Mouse (Mus musculus): ENCODE measurements around the gene Ugt1a5. TPM values are rescaled to one million over a fixed set of nuclear protein-coding genes. Genes with fewer than 3 reads are reported as not detected.

Ugt1a5 gene
- polyA plus RNA-seq, 1 experiment from 2014 or later: not detected

GRCm38 (mm10) chr1:88230421-88230820 is 64.6 kb downstream of the Ugt1a5 start:
- ATAC-seq (replicated peaks; ENCODE audit: insufficient number of reproducible peaks, low FRiP score, low TSS enrichment): no peak
- WGBS (ENCODE audit: insufficient replicate concordance): 69% methylated on average over 7 of the region's 7 CpGs

GRCm38 (mm10) chr1:88230981-88231802 is 65.4 kb downstream of the Ugt1a5 start:
- no peak overlapping the region for H3K4me2 ChIP-seq
- no peak overlapping the region for H3K4me3 ChIP-seq (ENCODE audit: low read depth, low read length)
- no peak for ATAC-seq (replicated peaks; ENCODE audit: insufficient number of reproducible peaks, low FRiP score, low TSS enrichment)
- H3K36me3 ChIP-seq (ENCODE audit: control insufficient read depth, insufficient read depth, low read length): no peaks in the 10 kb centered on the region
- no peak overlapping the region for H3K27ac ChIP-seq (ENCODE audit: low read depth, low read length)
- no peak overlapping the region for H3K9ac ChIP-seq (ENCODE audit: low read depth, low read length)
- H3K9me3 ChIP-seq (replicated peaks; ENCODE audit: control insufficient read depth, low read length): peaks cover 99% of the 10 kb centered on the region
- no peaks in the 10 kb centered on the region for H3K4me1 ChIP-seq (ENCODE audit: control insufficient read depth, insufficient read depth, low read length)
- 69% methylated on average over 6 of the region's 6 CpGs for WGBS (ENCODE audit: insufficient replicate concordance)
- no peaks in the 10 kb centered on the region for H3K27me3 ChIP-seq (ENCODE audit: control insufficient read depth, insufficient read depth, low read length)

More at GRCm38 (mm10) chr1:88230421-88230820, 64.6 kb downstream of the Ugt1a5 start:
- Histone ChIP-seq H3K27me3 (ENCODE audit: control insufficient read depth, insufficient read depth, low read length) (no peaks in the 10 kb centered on the region), H3K4me3 (ENCODE audit: low read depth, low read length) (no peak overlapping the region), H3K4me2 (no peak overlapping the region), H3K27ac (ENCODE audit: low read depth, low read length) (no peak overlapping the region), H3K9me3 (replicated peaks; ENCODE audit: control insufficient read depth, low read length) (peaks cover 99% of the 10 kb centered on the region), H3K4me1 (ENCODE audit: control insufficient read depth, insufficient read depth, low read length) (no peaks in the 10 kb centered on the region), H3K36me3 (ENCODE audit: control insufficient read depth, insufficient read depth, low read length) (no peaks in the 10 kb centered on the region), H3K9ac (ENCODE audit: low read depth, low read length) (no peak overlapping the region)

GRCm38 (mm10) chr1:88231803-88232499 is 66.1 kb downstream of the Ugt1a5 start:
- H3K4me3 ChIP-seq (ENCODE audit: low read depth, low read length): no peak overlapping the region
- H3K4me2 ChIP-seq: no peak overlapping the region
- H3K36me3 ChIP-seq (ENCODE audit: control insufficient read depth, insufficient read depth, low read length): no peaks in the 10 kb centered on the region
- no peak for ATAC-seq (replicated peaks; ENCODE audit: insufficient number of reproducible peaks, low FRiP score, low TSS enrichment)
- H3K9me3 ChIP-seq (replicated peaks; ENCODE audit: control insufficient read depth, low read length): peaks cover 96% of the 10 kb centered on the region
- no peak overlapping the region for H3K9ac ChIP-seq (ENCODE audit: low read depth, low read length)
- WGBS (ENCODE audit: insufficient replicate concordance): 60% methylated on average over 7 of the region's 7 CpGs
- H3K27me3 ChIP-seq (ENCODE audit: control insufficient read depth, insufficient read depth, low read length): no peaks in the 10 kb centered on the region
- H3K27ac ChIP-seq (ENCODE audit: low read depth, low read length): no peak overlapping the region
- no peaks in the 10 kb centered on the region for H3K4me1 ChIP-seq (ENCODE audit: control insufficient read depth, insufficient read depth, low read length)

- no peak overlapping the region for H3K9ac ChIP-seq (ENCODE audit: low read depth, low read length)
- WGBS (ENCODE audit: insufficient replicate concordance): 51% methylated on average over 3 of the region's 3 CpGs
- H3K4me1 ChIP-seq (ENCODE audit: control insufficient read depth, insufficient read depth, low read length): no peaks in the 10 kb centered on the region
- no peaks in the 10 kb centered on the region for H3K36me3 ChIP-seq (ENCODE audit: control insufficient read depth, insufficient read depth, low read length)
- no peak overlapping the region for H3K27ac ChIP-seq (ENCODE audit: low read depth, low read length)
- peaks cover 97% of the 10 kb centered on the region for H3K9me3 ChIP-seq (replicated peaks; ENCODE audit: control insufficient read depth, low read length)
- no peak overlapping the region for H3K4me2 ChIP-seq
- no peaks in the 10 kb centered on the region for H3K27me3 ChIP-seq (ENCODE audit: control insufficient read depth, insufficient read depth, low read length)
- H3K4me3 ChIP-seq (ENCODE audit: low read depth, low read length): no peak overlapping the region
- no peak for ATAC-seq (replicated peaks; ENCODE audit: insufficient number of reproducible peaks, low FRiP score, low TSS enrichment)
Measured at GRCm38 (mm10) chr1:88232664-88233380, 67.0 kb downstream of the Ugt1a5 start.

- ATAC-seq (replicated peaks; ENCODE audit: insufficient number of reproducible peaks, low FRiP score, low TSS enrichment): no peak
- no peak overlapping the region for H3K4me3 ChIP-seq (ENCODE audit: low read depth, low read length)
- no peak overlapping the region for H3K27ac ChIP-seq (ENCODE audit: low read depth, low read length)
- H3K9me3 ChIP-seq (replicated peaks; ENCODE audit: control insufficient read depth, low read length): peaks cover 97% of the 10 kb centered on the region
- no peaks in the 10 kb centered on the region for H3K36me3 ChIP-seq (ENCODE audit: control insufficient read depth, insufficient read depth, low read length)
- H3K4me2 ChIP-seq: no peak overlapping the region
- H3K27me3 ChIP-seq (ENCODE audit: control insufficient read depth, insufficient read depth, low read length): no peaks in the 10 kb centered on the region
- no peak overlapping the region for H3K9ac ChIP-seq (ENCODE audit: low read depth, low read length)
- H3K4me1 ChIP-seq (ENCODE audit: control insufficient read depth, insufficient read depth, low read length): no peaks in the 10 kb centered on the region
- WGBS (ENCODE audit: insufficient replicate concordance): 66% methylated on average over 14 of the region's 14 CpGs
Measured at GRCm38 (mm10) chr1:88233421-88234247, 67.8 kb downstream of the Ugt1a5 start.

- no peaks in the 10 kb centered on the region for H3K36me3 ChIP-seq (ENCODE audit: control insufficient read depth, insufficient read depth, low read length)
- no peaks in the 10 kb centered on the region for H3K4me1 ChIP-seq (ENCODE audit: control insufficient read depth, insufficient read depth, low read length)
- 62% methylated on average over 4 of the region's 4 CpGs for WGBS (ENCODE audit: insufficient replicate concordance)
- H3K4me2 ChIP-seq: no peak overlapping the region
- no peak for ATAC-seq (replicated peaks; ENCODE audit: insufficient number of reproducible peaks, low FRiP score, low TSS enrichment)
- H3K4me3 ChIP-seq (ENCODE audit: low read depth, low read length): no peak overlapping the region
- no peaks in the 10 kb centered on the region for H3K27me3 ChIP-seq (ENCODE audit: control insufficient read depth, insufficient read depth, low read length)
- H3K27ac ChIP-seq (ENCODE audit: low read depth, low read length): no peak overlapping the region
- H3K9ac ChIP-seq (ENCODE audit: low read depth, low read length): no peak overlapping the region
- H3K9me3 ChIP-seq (replicated peaks; ENCODE audit: control insufficient read depth, low read length): peaks cover 97% of the 10 kb centered on the region
Measured at GRCm38 (mm10) chr1:88234248-88234610, 68.4 kb downstream of the Ugt1a5 start.

- H3K4me3 ChIP-seq (ENCODE audit: low read depth, low read length): no peak overlapping the region
- no peaks in the 10 kb centered on the region for H3K36me3 ChIP-seq (ENCODE audit: control insufficient read depth, insufficient read depth, low read length)
- peaks cover 97% of the 10 kb centered on the region for H3K9me3 ChIP-seq (replicated peaks; ENCODE audit: control insufficient read depth, low read length)
- no peak overlapping the region for H3K4me2 ChIP-seq
- H3K27ac ChIP-seq (ENCODE audit: low read depth, low read length): no peak overlapping the region
- no peaks in the 10 kb centered on the region for H3K27me3 ChIP-seq (ENCODE audit: control insufficient read depth, insufficient read depth, low read length)
- WGBS (ENCODE audit: insufficient replicate concordance): 41% methylated on average over 5 of the region's 5 CpGs
- H3K9ac ChIP-seq (ENCODE audit: low read depth, low read length): no peak overlapping the region
- no peak for ATAC-seq (replicated peaks; ENCODE audit: insufficient number of reproducible peaks, low FRiP score, low TSS enrichment)
- no peaks in the 10 kb centered on the region for H3K4me1 ChIP-seq (ENCODE audit: control insufficient read depth, insufficient read depth, low read length)
Measured at GRCm38 (mm10) chr1:88234646-88235045, 68.8 kb downstream of the Ugt1a5 start.

All from heart, embryonic 11.5 days (tissue).